Mouse (Mus musculus): ENCODE measurements around the gene Dnajc6.

GRCm38 (mm10) chr4:101563607-101564006 is 67.2 kb downstream of the Dnajc6 start:
- TF ChIP-seq CTCF (IDR thresholded peaks at IDR 0.05; ENCODE audit: extremely low read depth, insufficient read length, insufficient replicate concordance, low read depth, low read length) (no peak), POLR2A (IDR thresholded peaks at IDR 0.05; ENCODE audit: low read depth, low read length) (no peak)
